Mouse (Mus musculus) liver, postnatal 0 days (tissue): ENCODE data around the gene Kctd7.

Experiments used
- CTCF ChIP-seq: sonication (generic); IDR thresholded peaks from 2 replicates; pipeline ENCODE4 v1.5.1; 2016; ENCODE audit warnings: antibody characterized with exemption, low read depth
- EP300 ChIP-seq: IDR thresholded peaks from 2 replicates; pipeline ENCODE4 v1.6.1; 2016; ENCODE audit warnings: antibody characterized with exemption, low read depth, mild to moderate bottlenecking

DNA sequence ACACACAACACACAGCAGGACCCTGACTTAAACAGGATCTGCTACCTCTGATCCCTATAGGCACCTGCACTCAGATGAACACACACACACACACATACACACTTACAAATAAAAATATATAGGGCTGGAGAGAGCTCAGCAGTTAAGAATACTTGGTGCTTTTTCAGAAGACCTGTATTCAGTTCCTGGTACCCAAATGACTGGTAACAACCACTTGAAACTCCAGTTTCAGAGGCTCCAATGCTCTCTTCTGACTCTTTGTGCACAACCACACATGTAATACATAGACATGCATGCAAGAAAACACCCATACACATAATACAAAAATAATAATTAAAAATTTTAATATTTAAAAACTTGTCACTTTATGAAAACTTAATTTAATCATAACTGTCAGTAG is 32.0 kb upstream of the Kctd7 start:
- TF ChIP-seq CTCF, result no peak
- TF ChIP-seq EP300, result no peak
